Mouse (Mus musculus) limb, embryonic 12.5 days (tissue): ENCODE data around the gene Mical2. TPM values are rescaled to one million over a fixed set of nuclear protein-coding genes. Genes with fewer than 3 reads are reported as not detected.

Experiments used
- ATAC-seq: fragments of 200-750 bp; cut with Nextera tagmentation; 2 replicates; pipeline ENCODE4 v1.8.0; 2017; ENCODE audit warnings: low read depth, moderate TSS enrichment; ENCODE audit not compliant: insufficient number of reproducible peaks, insufficient read depth, low FRiP score, low TSS enrichment
- H3K27ac ChIP-seq: fragments of 300-500 bp; sonication (generic); 2 replicates; pipeline ENCODE4 v1.5.1; 2016; ENCODE audit warnings: mild to moderate bottlenecking, moderate library complexity
- H3K27me3 ChIP-seq: fragments of 300-500 bp; sonication (generic); 2 replicates; pipeline ENCODE4 v1.6.1; 2016; ENCODE audit warnings: mild to moderate bottlenecking, moderate library complexity
- H3K36me3 ChIP-seq: fragments of 300-500 bp; sonication (generic); 2 replicates; pipeline ENCODE4 v1.6.1; 2016; ENCODE audit warnings: mild to moderate bottlenecking, moderate library complexity
- H3K4me1 ChIP-seq: fragments of 300-500 bp; sonication (generic); replicated peaks from 2 replicates; pipeline ENCODE4 v1.6.1; 2016
- H3K4me2 ChIP-seq: fragments of 300-500 bp; sonication (generic); 2 replicates; pipeline ENCODE4 v1.6.1; 2016; ENCODE audit warnings: mild to moderate bottlenecking, moderate library complexity
- H3K4me3 ChIP-seq: fragments of 300-500 bp; sonication (generic); replicated peaks from 2 replicates; pipeline ENCODE4 v1.5.1; 2016; ENCODE audit warnings: mild to moderate bottlenecking
- H3K9ac ChIP-seq: fragments of 300-500 bp; sonication (generic); replicated peaks from 2 replicates; pipeline ENCODE4 v1.6.1; 2016; ENCODE audit warnings: mild to moderate bottlenecking, moderate library complexity
- H3K9me3 ChIP-seq: fragments of 300-500 bp; sonication (generic); 2 replicates; pipeline ENCODE4 v1.6.1; 2016; ENCODE audit warnings: mild to moderate bottlenecking, moderate library complexity
- WGBS: fragments of 180-500 bp; shearing (Covaris S2); methylation state at CpG from one replicate; pipeline ENCODE4 v1.1.7; 2016; 5-methylcytosine and 5-hydroxymethylcytosine counted together
- polyA plus RNA-seq: library from polyadenylated mRNA; unstranded; fragments of >200 nt; fragmentation: Nextera tagmentation; extraction: Ambion mirVana; gene quantifications from 2 replicates; pipeline ENCODE4 v1.2.1, GENCODE M21; 2016

Mical2 gene
- polyA plus RNA-seq, 1 experiment from 2014 or later = 2.4 TPM

GRCm38 (mm10) chr7:112457920-112458319, 232.3 kb downstream of the Mical2 start:
- WGBS = 87% methylated on average over 4 of the region's 4 CpGs
- Histone ChIP-seq H3K36me3 (no peaks in the 10 kb centered on the region), H3K4me3 (no peak overlapping the region), H3K9ac (no peak overlapping the region), H3K4me2 (no peak overlapping the region), H3K4me1 (peaks cover 61% of the 10 kb centered on the region), H3K9me3 (no peaks in the 10 kb centered on the region), H3K27me3 (no peaks in the 10 kb centered on the region), H3K27ac (peak overlapping the region; percentile 62; the same call in 1 of the 2 replicates)
- ATAC-seq = no peak

- no peak overlapping the region for H3K4me2 ChIP-seq
- H3K9ac ChIP-seq = no peak overlapping the region
- no peak overlapping the region for H3K4me3 ChIP-seq
- H3K9me3 ChIP-seq = no peaks in the 10 kb centered on the region
- ATAC-seq = no peak
- H3K4me1 ChIP-seq = peaks cover 65% of the 10 kb centered on the region
- no peaks in the 10 kb centered on the region for H3K36me3 ChIP-seq
- peak overlapping the region; percentile 62 for H3K27ac ChIP-seq
- WGBS = 40% methylated on average over 5 of the region's 5 CpGs
- H3K27me3 ChIP-seq = no peaks in the 10 kb centered on the region
Measured at GRCm38 (mm10) chr7:112458440-112458839, 232.8 kb downstream of the Mical2 start.

Other genes starting within 250 kb of the Mical2 start
- 102 and 107 TPM in 2 replicates for gene Usp47, start 202.4 kb upstream of the Mical2 start, polyA plus RNA-seq
- 13.3 and 14.1 TPM in 2 replicates for gene Dkk3, start 66.8 kb upstream of the Mical2 start, polyA plus RNA-seq
- gene Parva, start 201.6 kb downstream of the Mical2 start, polyA plus RNA-seq = 82.7 and 92.5 TPM in 2 replicates